Mouse (Mus musculus) testis, adult 2 months (tissue): ENCODE measurements around the gene Prdm1. TPM values are rescaled to one million over a fixed set of nuclear protein-coding genes. Genes with fewer than 3 reads are reported as not detected.

Experiments
- H3K27ac ChIP-seq: fragments of 200-500 bp; 2 replicates; pipeline ENCODE4 v1.5.1; 2012; ENCODE audit warnings: low read depth, low read length; ENCODE audit not compliant: control insufficient read depth, insufficient read depth
- H3K27me3 ChIP-seq: fragments of 200-500 bp; 2 replicates; pipeline ENCODE4 v1.6.1; 2012; ENCODE audit warnings: mild to moderate bottlenecking, low read length, moderate library complexity; ENCODE audit not compliant: control insufficient read depth, insufficient read depth
- H3K36me3 ChIP-seq: fragments of 200-500 bp; 2 replicates; pipeline ENCODE4 v1.6.1; 2012; ENCODE audit warnings: mild to moderate bottlenecking, low read length; ENCODE audit not compliant: control insufficient read depth, insufficient read depth
- H3K4me1 ChIP-seq: fragments of 200-500 bp; 2 replicates; pipeline ENCODE4 v1.6.1; 2012; ENCODE audit warnings: low read length; ENCODE audit not compliant: control insufficient read depth, insufficient read depth
- H3K4me3 ChIP-seq: fragments of 200-500 bp; 2 replicates; pipeline ENCODE4 v1.5.1; 2012; ENCODE audit warnings: low read depth, mild to moderate bottlenecking, low read length, moderate library complexity, mixed read lengths; ENCODE audit not compliant: control insufficient read depth
- CTCF ChIP-seq: fragments of 200-500 bp; IDR thresholded peaks from 2 replicates; pipeline ENCODE4 v1.5.1; 2012; ENCODE audit warnings: low read depth, mild to moderate bottlenecking, inconsistent platforms, low read length, moderate library complexity; ENCODE audit not compliant: control insufficient read depth, insufficient read depth, insufficient replicate concordance
- POLR2A ChIP-seq: fragments of 200-500 bp; IDR thresholded peaks from 2 replicates; pipeline ENCODE4 v1.6.1; 2012; ENCODE audit warnings: low read depth, mild to moderate bottlenecking, inconsistent platforms, low read length, moderate library complexity; ENCODE audit not compliant: control insufficient read depth
- polyA plus RNA-seq: library from polyadenylated mRNA; depleted of rRNA; stranded (reverse); fragments of >200 nt; gene quantifications from 2 replicates; pipeline ENCODE4 v1.2.3, GENCODE M21; 2012

The Prdm1 gene
- polyA plus RNA-seq, 1 experiment = 0.04 TPM

- Histone ChIP-seq H3K27me3 (no peaks in the 10 kb centered on the region), H3K4me3 (no peak overlapping the region)
- TF ChIP-seq CTCF (no peak), POLR2A (no peak)
Observed at GRCm38 (mm10) chr10:44476523-44476922, 51.8 kb downstream of the Prdm1 start.

GRCm38 (mm10) chr10:44475376-44475775 is 52.9 kb downstream of the Prdm1 start:
- no peak overlapping the region for H3K4me3 ChIP-seq
- no peaks in the 10 kb centered on the region for H3K36me3 ChIP-seq
- TF ChIP-seq CTCF (no peak), POLR2A (no peak)
- peaks cover 2% of the 10 kb centered on the region; the same call in 1 of the 2 replicates for H3K4me1 ChIP-seq
- no peak overlapping the region for H3K27ac ChIP-seq
- no peaks in the 10 kb centered on the region for H3K27me3 ChIP-seq

More at GRCm38 (mm10) chr10:44476523-44476922, 51.8 kb downstream of the Prdm1 start:
- peaks cover 2% of the 10 kb centered on the region; the same call in 1 of the 2 replicates for H3K4me1 ChIP-seq
- no peak overlapping the region for H3K27ac ChIP-seq
- no peaks in the 10 kb centered on the region for H3K36me3 ChIP-seq

- Histone ChIP-seq H3K4me3 (no peak overlapping the region), H3K36me3 (no peaks in the 10 kb centered on the region), H3K4me1 (peaks cover 2% of the 10 kb centered on the region; the same call in 1 of the 2 replicates), H3K27me3 (no peaks in the 10 kb centered on the region), H3K27ac (no peak overlapping the region)
- TF ChIP-seq POLR2A (no peak), CTCF (no peak)
Observed at GRCm38 (mm10) chr10:44474256-44474655, 54.0 kb downstream of the Prdm1 start.

- Histone ChIP-seq H3K36me3 (no peaks in the 10 kb centered on the region), H3K27me3 (no peaks in the 10 kb centered on the region), H3K27ac (no peak overlapping the region), H3K4me3 (no peak overlapping the region), H3K4me1 (no peaks in the 10 kb centered on the region)
- TF ChIP-seq POLR2A (no peak), CTCF (no peak)
Observed at GRCm38 (mm10) chr10:44465618-44466017, 62.7 kb downstream of the Prdm1 start.

- H3K4me3 ChIP-seq = no peak overlapping the region
- TF ChIP-seq POLR2A (no peak), CTCF (no peak)
- H3K27ac ChIP-seq = no peak overlapping the region
- H3K36me3 ChIP-seq = no peaks in the 10 kb centered on the region
- H3K27me3 ChIP-seq = no peaks in the 10 kb centered on the region
- no peaks in the 10 kb centered on the region; the same call in 1 of the 2 replicates for H3K4me1 ChIP-seq
Observed at GRCm38 (mm10) chr10:44464563-44464962, 63.7 kb downstream of the Prdm1 start.

GRCm38 (mm10) chr10:44463856-44464255 is 64.4 kb downstream of the Prdm1 start:
- no peak for TF ChIP-seq POLR2A
- TF ChIP-seq CTCF = no peak
- Histone ChIP-seq H3K27me3 (no peaks in the 10 kb centered on the region), H3K4me1 (no peaks in the 10 kb centered on the region; the same call in 1 of the 2 replicates), H3K4me3 (no peak overlapping the region), H3K36me3 (no peaks in the 10 kb centered on the region), H3K27ac (no peak overlapping the region)

- no peak overlapping the region for H3K4me3 ChIP-seq
- TF ChIP-seq CTCF = no peak
- TF ChIP-seq POLR2A = no peak
Observed at GRCm38 (mm10) chr10:44462351-44462750, 66.0 kb downstream of the Prdm1 start.

More at GRCm38 (mm10) chr10:44462351-44462750, 66.0 kb downstream of the Prdm1 start:
- Histone ChIP-seq H3K27me3 (peaks cover under 1% of the 10 kb centered on the region; the same call in 1 of the 2 replicates), H3K27ac (no peak overlapping the region), H3K4me1 (peaks cover under 1% of the 10 kb centered on the region; the same call in 1 of the 2 replicates), H3K36me3 (no peaks in the 10 kb centered on the region)
